Mouse (Mus musculus) intestine, embryonic 16.5 days (tissue): ENCODE measurements around the gene Hgfac. TPM values are rescaled to one million over a fixed set of nuclear protein-coding genes. Genes with fewer than 3 reads are reported as not detected.

Experiments
- ATAC-seq: fragments of 200-750 bp; cut with Nextera tagmentation; 2 replicates; pipeline ENCODE4 v1.8.0; 2017; ENCODE audit warnings: moderate TSS enrichment, moderate library complexity
- H3K27ac ChIP-seq: fragments of 300-500 bp; sonication (generic); 2 replicates; pipeline ENCODE4 v1.5.1; 2014; ENCODE audit warnings: mild to moderate bottlenecking, low read length
- H3K27me3 ChIP-seq: fragments of 300-500 bp; sonication (generic); replicated peaks from 2 replicates; pipeline ENCODE4 v1.6.1; 2014; ENCODE audit warnings: low read length, control low read depth, mixed read lengths; ENCODE audit not compliant: control insufficient read depth, insufficient read depth
- H3K36me3 ChIP-seq: fragments of 300-500 bp; sonication (generic); 2 replicates; pipeline ENCODE4 v1.6.1; 2014; ENCODE audit warnings: low read length, control low read depth; ENCODE audit not compliant: control insufficient read depth, insufficient read depth
- H3K4me1 ChIP-seq: fragments of 300-500 bp; sonication (generic); 2 replicates; pipeline ENCODE4 v1.6.1; 2014; ENCODE audit warnings: low read length, control low read depth, mixed read lengths; ENCODE audit not compliant: control insufficient read depth, insufficient read depth
- H3K4me2 ChIP-seq: fragments of 300-500 bp; sonication (generic); 2 replicates; pipeline ENCODE4 v1.6.1; 2014; ENCODE audit warnings: low read depth, low read length, control low read depth
- H3K4me3 ChIP-seq: fragments of 300-500 bp; sonication (generic); 2 replicates; pipeline ENCODE4 v1.5.1; 2014; ENCODE audit warnings: mild to moderate bottlenecking, low read length
- H3K9ac ChIP-seq: fragments of 300-500 bp; sonication (generic); 2 replicates; pipeline ENCODE4 v1.6.1; 2014; ENCODE audit warnings: low read depth, low read length
- H3K9me3 ChIP-seq: fragments of 300-500 bp; sonication (generic); 2 replicates; pipeline ENCODE4 v1.6.1; 2016; ENCODE audit warnings: low read length, control low read depth; ENCODE audit not compliant: control insufficient read depth
- WGBS: fragments of 180-500 bp; shearing (Covaris S2); extraction: QIAGEN DNeasy Blood & Tissue Kit; methylation state at CpG from one replicate; pipeline ENCODE4 v1.1.7; 2014; 5-methylcytosine and 5-hydroxymethylcytosine counted together
- polyA plus RNA-seq: library from polyadenylated mRNA; unstranded; fragments of >200 nt; fragmentation: Nextera tagmentation; extraction: Ambion mirVana; gene quantifications from 2 replicates; pipeline ENCODE4 v1.2.1, GENCODE M21; 2015

The Hgfac gene
- polyA plus RNA-seq, 1 experiment from 2014 or later: 14.9 TPM

DNA sequence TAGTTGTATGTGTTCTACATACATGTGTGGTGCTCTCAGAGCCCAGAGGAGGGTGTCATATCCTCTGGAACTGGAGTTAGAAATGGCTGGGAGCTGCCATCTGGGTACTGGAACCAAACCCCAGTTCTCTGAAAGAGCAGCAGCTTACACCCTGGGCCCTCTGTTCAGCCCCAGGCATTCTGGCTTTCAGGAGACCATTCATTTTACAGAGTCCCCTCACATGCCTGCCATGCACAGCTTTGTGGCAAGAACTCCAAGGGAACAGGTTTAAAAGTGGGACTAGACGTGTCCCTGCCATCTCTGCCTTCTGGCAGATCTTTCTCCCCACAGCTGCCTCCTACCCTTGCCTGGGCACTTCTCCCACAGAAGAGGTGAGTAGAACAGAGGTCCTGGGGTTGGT, 7.7 kb upstream of the Hgfac start:
- Histone ChIP-seq H3K36me3 (no peaks in the 10 kb centered on the region), H3K4me1 (no peaks in the 10 kb centered on the region), H3K27me3 (no peaks in the 10 kb centered on the region), H3K4me2 (no peak overlapping the region), H3K27ac (no peak overlapping the region), H3K4me3 (no peak overlapping the region), H3K9me3 (no peaks in the 10 kb centered on the region), H3K9ac (no peak overlapping the region)
- WGBS: 63% methylated on average over 1 of the region's 1 CpGs
- ATAC-seq: no peak

DNA sequence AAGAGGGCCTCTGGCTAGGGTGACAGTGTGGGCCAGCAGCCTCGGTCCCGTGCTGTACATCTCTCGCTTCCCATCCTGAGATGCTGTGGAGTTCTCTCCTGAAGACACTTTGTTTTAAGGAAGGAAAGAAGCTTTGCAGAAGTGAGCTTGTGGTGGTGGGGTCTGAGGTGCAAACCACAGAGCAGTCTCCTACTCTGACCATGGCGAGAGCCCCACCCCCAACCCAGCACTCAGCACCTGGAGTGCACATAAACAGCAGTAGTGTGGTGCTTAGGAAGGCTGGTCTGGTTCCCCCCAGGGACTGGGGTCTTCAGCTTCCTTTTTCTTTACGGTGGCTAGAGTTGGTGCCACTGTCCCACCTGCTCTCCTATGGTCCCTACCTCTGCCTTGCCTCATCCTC, 6.2 kb upstream of the Hgfac start:
- H3K4me1 ChIP-seq: no peaks in the 10 kb centered on the region
- ATAC-seq: no peak
- H3K9ac ChIP-seq: no peak overlapping the region
- 71% methylated on average over 5 of the region's 5 CpGs for WGBS
- no peak overlapping the region for H3K27ac ChIP-seq
- H3K36me3 ChIP-seq: no peaks in the 10 kb centered on the region
- H3K4me3 ChIP-seq: no peak overlapping the region
- no peak overlapping the region for H3K4me2 ChIP-seq
- no peaks in the 10 kb centered on the region for H3K9me3 ChIP-seq
- no peaks in the 10 kb centered on the region for H3K27me3 ChIP-seq

DNA sequence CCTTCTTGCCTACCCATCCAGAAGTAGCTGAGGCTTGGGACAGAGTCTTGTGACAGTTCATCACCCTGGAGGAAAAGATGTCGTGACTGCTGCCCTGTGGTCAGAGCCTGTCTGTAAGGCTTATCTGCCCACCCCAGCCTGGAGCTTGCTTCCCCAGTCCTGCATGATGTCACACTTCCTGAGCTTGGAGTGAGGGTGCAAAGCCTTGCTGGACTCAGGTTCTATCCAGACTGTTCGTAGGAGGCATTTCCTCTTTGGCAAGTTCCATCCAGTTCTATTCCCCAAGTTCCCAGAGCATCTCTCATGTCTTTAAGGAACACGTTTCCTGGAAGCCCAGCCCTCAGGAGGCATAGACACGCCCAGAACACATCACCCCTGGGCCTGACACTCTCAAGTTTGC, 5.5 kb upstream of the Hgfac start:
- H3K4me3 ChIP-seq: no peak overlapping the region
- WGBS: 54% methylated on average over 4 of the region's 4 CpGs
- H3K9me3 ChIP-seq: no peaks in the 10 kb centered on the region
- no peaks in the 10 kb centered on the region for H3K36me3 ChIP-seq
- H3K27ac ChIP-seq: no peak overlapping the region
- no peak overlapping the region for H3K4me2 ChIP-seq
- no peaks in the 10 kb centered on the region for H3K27me3 ChIP-seq
- no peak for ATAC-seq
- H3K4me1 ChIP-seq: no peaks in the 10 kb centered on the region
- no peak overlapping the region for H3K9ac ChIP-seq

DNA sequence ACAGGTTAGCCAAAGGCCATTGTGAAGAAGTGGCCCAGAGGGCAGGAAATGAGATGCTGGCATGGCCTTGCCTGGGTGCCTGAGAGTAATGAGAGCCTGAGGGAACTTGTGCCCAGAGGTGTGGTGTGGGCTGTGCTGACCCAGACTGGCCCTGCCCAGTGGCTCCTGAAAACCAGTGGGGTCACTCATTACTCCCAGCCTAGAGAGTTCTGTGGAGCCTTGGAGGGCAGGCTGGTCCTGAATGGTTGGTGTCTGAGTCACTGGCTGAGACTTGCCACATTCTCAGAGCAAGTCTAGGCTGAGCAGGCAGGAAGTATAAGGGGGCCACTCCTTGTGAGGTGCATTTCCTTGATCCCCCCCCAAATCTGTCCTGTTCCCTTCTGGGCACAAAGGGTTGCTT, 3.9 kb upstream of the Hgfac start:
- H3K27me3 ChIP-seq: no peaks in the 10 kb centered on the region
- no peak overlapping the region for H3K27ac ChIP-seq
- no peak overlapping the region for H3K9ac ChIP-seq
- no peak overlapping the region for H3K4me3 ChIP-seq
- no peaks in the 10 kb centered on the region for H3K36me3 ChIP-seq
- peaks cover 5% of the 10 kb centered on the region; the same call in 1 of the 2 replicates for H3K4me1 ChIP-seq
- no peak for ATAC-seq
- H3K9me3 ChIP-seq: no peaks in the 10 kb centered on the region
- no peak overlapping the region for H3K4me2 ChIP-seq

DNA sequence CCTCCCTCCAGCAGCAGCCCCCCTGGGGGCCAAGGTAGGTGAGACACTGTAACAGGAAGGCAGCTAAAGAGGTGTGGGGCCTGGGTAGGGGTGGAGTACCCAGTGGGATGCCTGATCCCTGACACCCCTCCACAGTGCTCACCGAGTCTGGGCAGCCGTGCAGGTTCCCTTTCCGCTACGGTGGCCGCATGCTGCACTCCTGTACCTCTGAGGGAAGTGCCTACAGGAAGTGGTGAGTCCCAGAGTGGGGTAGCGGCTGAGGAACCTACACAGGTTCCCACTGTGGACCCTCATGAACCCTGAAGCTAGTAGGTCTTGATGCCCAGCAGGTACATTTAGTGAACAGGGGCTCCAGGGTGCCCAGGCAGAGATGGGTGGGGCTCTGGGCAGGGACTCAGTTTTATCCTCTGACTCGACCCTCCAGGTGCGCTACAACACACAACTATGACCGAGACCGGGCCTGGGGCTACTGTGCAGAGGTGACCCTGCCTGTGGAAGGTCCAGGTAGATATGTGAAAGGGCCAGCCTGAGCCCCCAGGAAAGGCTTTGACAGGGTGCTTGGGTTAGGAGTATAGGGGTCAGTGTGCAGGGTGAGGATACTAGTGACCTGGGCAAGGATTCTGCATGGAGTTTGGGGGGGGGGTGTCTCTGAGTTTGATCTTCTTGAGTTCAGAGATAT, 1.3 kb downstream of the Hgfac start:
- ATAC-seq: peak; percentile 26
- no peaks in the 10 kb centered on the region for H3K36me3 ChIP-seq
- no peaks in the 10 kb centered on the region; the same call in 1 of the 2 replicates for H3K27me3 ChIP-seq
- H3K4me1 ChIP-seq: peaks cover 5% of the 10 kb centered on the region; the same call in 1 of the 2 replicates
- no peak overlapping the region for H3K27ac ChIP-seq
- H3K4me2 ChIP-seq: no peak overlapping the region
- no peak overlapping the region for H3K4me3 ChIP-seq
- WGBS: 68% methylated on average over 10 of the region's 10 CpGs
- H3K9me3 ChIP-seq: no peaks in the 10 kb centered on the region
- no peak overlapping the region for H3K9ac ChIP-seq

DNA sequence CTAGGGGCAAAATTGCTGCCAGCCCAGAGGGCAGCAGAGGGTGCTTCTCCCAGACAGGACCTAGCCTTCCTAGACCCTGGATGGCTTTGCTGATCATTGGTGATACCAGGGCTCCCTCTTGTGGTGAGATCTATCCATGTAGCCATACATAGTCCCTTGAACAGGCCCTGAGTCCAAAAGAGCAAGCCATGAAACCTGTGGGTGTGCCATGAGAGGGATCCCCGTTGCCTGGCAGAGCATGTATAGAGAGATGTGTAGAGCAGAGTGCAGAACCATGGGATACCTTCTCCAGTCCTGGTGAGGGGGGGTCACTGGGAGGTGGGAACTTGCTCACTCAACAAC, 1.8 kb downstream of the Hgfac start:
- ATAC-seq: peak; percentile 71
- Histone ChIP-seq H3K9ac (no peak overlapping the region), H3K9me3 (no peaks in the 10 kb centered on the region), H3K27me3 (no peaks in the 10 kb centered on the region; the same call in 1 of the 2 replicates), H3K4me1 (peaks cover 5% of the 10 kb centered on the region; the same call in 1 of the 2 replicates), H3K4me2 (no peak overlapping the region), H3K4me3 (no peak overlapping the region), H3K27ac (no peak overlapping the region), H3K36me3 (no peaks in the 10 kb centered on the region)
- WGBS: 10% methylated on average over 1 of the region's 1 CpGs

DNA sequence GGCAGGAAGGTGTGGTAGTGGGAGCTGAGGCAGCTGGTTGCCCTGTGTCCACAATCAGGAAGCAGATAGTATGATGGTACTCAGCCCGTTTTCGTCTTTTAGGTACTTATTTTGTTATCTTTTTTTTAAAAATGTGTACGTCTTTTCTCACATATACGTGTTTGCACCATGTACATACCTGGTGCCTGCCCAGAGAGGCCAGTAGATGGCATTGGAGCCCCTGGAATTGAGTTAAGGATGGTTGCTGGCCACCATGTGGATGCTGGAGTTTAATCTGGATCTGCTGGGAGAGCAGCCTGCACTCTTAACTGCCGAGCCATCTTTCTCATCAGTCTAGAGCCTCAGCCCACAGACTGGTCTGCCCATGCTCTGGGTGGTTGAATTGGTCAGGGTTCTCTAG, 9.2 kb downstream of the Hgfac start:
- Histone ChIP-seq H3K4me2 (no peak overlapping the region), H3K27me3 (no peaks in the 10 kb centered on the region; the same call in 1 of the 2 replicates), H3K4me1 (peaks cover 3% of the 10 kb centered on the region; the same call in 1 of the 2 replicates), H3K27ac (no peak overlapping the region), H3K9ac (no peak overlapping the region), H3K36me3 (no peaks in the 10 kb centered on the region), H3K4me3 (no peak overlapping the region), H3K9me3 (no peaks in the 10 kb centered on the region)
- no peak for ATAC-seq
- 69% methylated on average over 5 of the region's 5 CpGs for WGBS

DNA sequence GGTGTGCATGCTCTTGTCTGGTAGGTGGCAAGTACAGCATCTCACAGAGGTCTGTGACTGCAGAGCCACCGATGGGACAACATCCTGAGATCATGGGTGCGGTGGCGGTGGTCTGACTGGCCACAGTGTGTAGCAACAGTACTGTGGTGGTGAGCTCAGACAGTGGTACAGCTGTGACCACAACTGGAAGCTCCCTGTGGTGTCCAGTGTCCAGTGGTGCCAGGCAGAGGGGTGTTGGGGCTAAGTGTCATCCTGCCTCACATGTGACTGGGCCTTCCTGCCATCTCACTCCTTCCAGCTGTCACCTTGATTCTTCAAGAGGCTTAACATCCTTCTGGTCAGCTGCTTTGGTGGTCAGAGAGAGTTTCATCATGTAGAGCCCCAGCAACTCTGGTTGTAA, 13.3 kb downstream of the Hgfac start:
- H3K4me2 ChIP-seq: no peak overlapping the region
- no peak overlapping the region for H3K27ac ChIP-seq
- peaks cover 29% of the 10 kb centered on the region for H3K27me3 ChIP-seq
- H3K9me3 ChIP-seq: no peaks in the 10 kb centered on the region
- 85% methylated on average over 3 of the region's 3 CpGs for WGBS
- H3K36me3 ChIP-seq: no peaks in the 10 kb centered on the region
- no peak overlapping the region for H3K9ac ChIP-seq
- H3K4me1 ChIP-seq: peaks cover 13% of the 10 kb centered on the region
- no peak for ATAC-seq
- H3K4me3 ChIP-seq: no peak overlapping the region

DNA sequence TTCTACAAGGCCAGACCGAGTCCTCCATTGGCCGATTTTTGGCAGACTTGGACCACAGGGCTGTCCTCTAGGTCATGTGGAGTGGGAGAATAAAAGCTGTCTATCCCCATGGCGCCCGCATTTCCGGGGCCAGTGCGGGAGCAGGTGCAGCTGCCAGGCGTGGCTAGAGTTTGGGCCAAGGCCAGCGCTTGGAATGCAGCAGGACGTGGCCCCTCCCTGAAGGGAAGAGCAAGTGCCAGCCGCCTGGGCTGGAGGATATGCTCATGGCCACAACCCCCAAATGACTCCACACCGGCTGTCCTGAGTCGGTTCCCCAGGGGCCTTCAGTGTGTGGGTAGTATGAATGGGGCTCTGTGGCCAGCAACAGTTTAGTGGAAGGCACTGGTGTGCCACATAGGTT, 13.8 kb downstream of the Hgfac start:
- Histone ChIP-seq H3K36me3 (no peaks in the 10 kb centered on the region), H3K9me3 (no peaks in the 10 kb centered on the region), H3K4me1 (peaks cover 13% of the 10 kb centered on the region), H3K9ac (no peak overlapping the region), H3K27ac (no peak overlapping the region), H3K4me3 (no peak overlapping the region), H3K4me2 (no peak overlapping the region), H3K27me3 (peaks cover 29% of the 10 kb centered on the region)
- 59% methylated on average over 12 of the region's 12 CpGs for WGBS
- peak; percentile 48; the same call in 1 of the 2 replicates for ATAC-seq
